Mouse (Mus musculus): ENCODE data around the gene Ahnak. TPM values are rescaled to one million over a fixed set of nuclear protein-coding genes. Genes with fewer than 3 reads are reported as not detected.
A peak's percentile ranks its signal among the peaks of the same experiment; 100 is the strongest.

The Ahnak gene
- polyA plus RNA-seq, 1 experiment from 2014 or later: 3.5 TPM

DNA sequence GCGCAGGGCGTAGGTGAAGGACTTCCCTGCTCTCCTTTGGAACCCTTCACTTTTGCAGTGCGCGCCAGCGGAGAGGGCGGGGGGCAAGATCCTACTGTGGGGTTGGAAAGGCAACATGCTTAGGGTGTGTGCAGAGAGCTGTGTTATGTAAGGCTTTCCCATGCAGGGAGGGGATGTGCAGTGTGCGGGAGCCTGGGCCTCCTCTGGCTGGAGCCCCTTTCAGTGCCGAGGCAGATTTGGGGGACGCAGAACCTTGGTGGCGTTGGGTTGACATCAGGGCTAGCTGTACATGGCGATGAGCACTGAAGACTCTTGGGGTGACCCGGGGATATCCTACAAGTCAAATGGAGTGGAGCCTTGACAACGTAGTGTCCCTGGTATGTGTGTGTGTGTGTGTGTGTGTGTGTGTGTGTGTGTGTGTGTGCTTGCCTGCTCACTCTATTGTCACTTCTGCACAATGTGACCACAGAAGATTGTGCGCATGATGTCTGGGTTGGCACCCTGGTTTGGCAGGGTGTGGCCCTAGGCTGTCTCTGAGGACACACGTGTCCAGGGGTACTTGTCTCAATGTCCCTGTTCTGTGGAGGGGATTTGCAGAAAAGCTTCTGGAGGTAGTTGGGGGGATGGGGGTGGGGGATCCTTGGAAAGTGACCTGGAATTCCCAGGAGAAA lies 1.5 kb downstream of the Ahnak start:
- Histone ChIP-seq H3K27ac (ENCODE audit: low read depth) (peak overlapping the region; percentile 64; the same call in 1 of the 2 replicates), H3K9me3 (ENCODE audit: low read length) (no peaks in the 10 kb centered on the region), H3K4me3 (ENCODE audit: low read depth, low read length) (peak overlapping the region; percentile 57), H3K27me3 (ENCODE audit: insufficient read depth, low read length) (peaks cover 16% of the 10 kb centered on the region), H3K4me1 (ENCODE audit: insufficient read depth) (peaks cover 33% of the 10 kb centered on the region), H3K9ac (replicated peaks) (peak overlapping the region; percentile 64; the same call in 1 of the 2 replicates), H3K36me3 (replicated peaks; ENCODE audit: insufficient read depth, low read length) (no peaks in the 10 kb centered on the region), H3K4me2 (ENCODE audit: low read depth, low read length) (peak overlapping the region; percentile 91)
- WGBS (ENCODE audit: insufficient replicate concordance): 33% methylated on average over 15 of the region's 15 CpGs
- ATAC-seq (0 out of 2 replicates have a peak, but pooled peaks have one; percentile 3), DNase-seq (no peak)
- TF ChIP-seq CTCF (IDR thresholded peaks at IDR 0.05; ENCODE audit: low read depth): no peak
- no peak for TF ChIP-seq EP300 (IDR thresholded peaks at IDR 0.05; ENCODE audit: low read depth)

DNA sequence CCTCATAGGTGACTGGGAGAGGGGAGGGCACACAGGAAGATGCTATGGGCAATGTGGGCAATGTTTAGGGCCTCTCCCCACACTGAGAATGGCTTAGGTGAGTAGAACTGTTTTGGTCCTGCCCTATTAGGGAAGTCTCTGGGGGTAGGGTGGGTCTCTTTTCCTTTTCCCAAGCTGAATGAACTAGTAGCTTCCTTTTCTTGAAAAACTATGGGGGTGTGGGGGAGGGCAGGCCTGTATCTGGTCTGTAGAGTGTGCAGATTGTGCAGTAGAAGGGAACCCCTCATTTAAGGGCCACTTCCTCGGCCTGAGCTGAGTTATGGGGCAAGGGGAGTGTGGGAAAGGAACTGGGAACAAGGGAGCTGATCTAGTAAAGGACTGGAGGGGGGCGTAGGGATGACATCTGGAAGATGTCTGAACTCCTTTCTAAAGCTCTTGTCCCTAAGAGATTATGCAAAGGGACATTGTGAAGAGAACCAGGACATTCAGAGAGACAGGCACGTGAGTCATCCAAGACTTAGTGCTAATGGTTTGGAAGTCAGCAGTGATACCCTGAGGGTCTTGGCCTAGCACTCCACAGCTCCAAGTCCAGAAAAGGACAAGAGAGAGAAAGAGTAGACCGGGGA lies 2.3 kb downstream of the Ahnak start:
- no peaks in the 10 kb centered on the region for H3K36me3 ChIP-seq (replicated peaks; ENCODE audit: insufficient read depth, low read length)
- no peak overlapping the region for H3K4me3 ChIP-seq (ENCODE audit: low read depth, low read length)
- no peaks in the 10 kb centered on the region for H3K9me3 ChIP-seq (ENCODE audit: low read length)
- H3K4me1 ChIP-seq (ENCODE audit: insufficient read depth): peaks cover 28% of the 10 kb centered on the region
- no peak overlapping the region for H3K9ac ChIP-seq (replicated peaks)
- H3K27me3 ChIP-seq (ENCODE audit: insufficient read depth, low read length): peaks cover 16% of the 10 kb centered on the region
- peak overlapping the region; percentile 91 for H3K4me2 ChIP-seq (ENCODE audit: low read depth, low read length)
- ATAC-seq (no peak), DNase-seq (no peak)
- TF ChIP-seq CTCF (IDR thresholded peaks at IDR 0.05; ENCODE audit: low read depth) (no peak), EP300 (IDR thresholded peaks at IDR 0.05; ENCODE audit: low read depth) (no peak)
- WGBS (ENCODE audit: insufficient replicate concordance): 61% methylated on average over 4 of the region's 4 CpGs
- peak overlapping the region; percentile 29; the same call in 1 of the 2 replicates for H3K27ac ChIP-seq (ENCODE audit: low read depth)

DNA sequence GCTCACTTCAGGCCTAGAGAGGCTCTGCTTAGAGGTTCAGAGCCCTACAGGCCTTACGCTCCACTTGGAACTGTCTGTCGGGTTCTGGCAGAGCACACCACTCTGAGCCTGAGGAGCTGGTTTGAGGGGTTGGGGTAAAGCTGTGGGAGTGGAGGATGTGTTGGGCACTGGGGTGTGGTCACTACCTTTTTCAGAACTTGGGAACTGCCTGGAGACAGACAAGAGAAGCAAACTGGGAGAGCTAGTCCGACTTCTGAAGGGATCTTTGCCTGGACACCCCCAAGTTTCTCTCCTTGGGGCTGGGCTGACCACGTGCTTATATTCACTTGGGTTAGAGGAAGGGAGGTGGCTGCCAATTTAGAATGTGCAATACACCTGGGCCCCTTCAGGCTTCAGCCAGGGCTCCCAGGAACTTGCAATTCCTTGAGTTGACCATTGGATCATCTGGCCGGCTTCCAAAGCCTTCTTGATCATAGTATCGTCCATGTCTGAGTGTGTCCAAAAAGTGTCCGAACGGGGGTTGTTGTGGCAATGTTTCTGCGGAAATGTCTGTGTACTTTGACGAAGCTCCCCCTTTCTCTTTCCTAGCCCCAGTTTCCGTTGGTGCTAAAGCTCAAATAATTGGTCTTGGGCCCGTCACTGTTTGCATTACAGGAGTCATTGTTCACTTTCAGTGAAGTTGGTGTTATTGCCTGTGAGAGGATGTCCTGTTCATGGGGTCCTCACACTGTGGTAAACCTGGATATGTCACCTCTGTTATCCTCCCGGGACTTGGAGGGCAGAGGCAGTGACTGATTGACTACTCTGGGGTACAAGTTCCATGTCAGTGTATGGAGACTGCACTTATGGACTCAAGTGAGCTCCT lies 3.0 kb downstream of the Ahnak start:
- Histone ChIP-seq H3K27me3 (ENCODE audit: insufficient read depth, low read length) (peaks cover 16% of the 10 kb centered on the region), H3K4me2 (ENCODE audit: low read depth, low read length) (peak overlapping the region; percentile 91; the same call in 1 of the 2 replicates), H3K9ac (replicated peaks) (no peak overlapping the region), H3K27ac (ENCODE audit: low read depth) (peak overlapping the region; percentile 7; the same call in 1 of the 2 replicates), H3K9me3 (ENCODE audit: low read length) (no peaks in the 10 kb centered on the region), H3K4me3 (ENCODE audit: low read depth, low read length) (no peak overlapping the region), H3K4me1 (ENCODE audit: insufficient read depth) (peaks cover 30% of the 10 kb centered on the region), H3K36me3 (replicated peaks; ENCODE audit: insufficient read depth, low read length) (no peaks in the 10 kb centered on the region)
- DNase-seq: no peak
- TF ChIP-seq CTCF (IDR thresholded peaks at IDR 0.05; ENCODE audit: low read depth) (no peak), EP300 (IDR thresholded peaks at IDR 0.05; ENCODE audit: low read depth) (no peak)
- 71% methylated on average over 13 of the region's 13 CpGs for WGBS (ENCODE audit: insufficient replicate concordance)
- ATAC-seq: no peak

DNA sequence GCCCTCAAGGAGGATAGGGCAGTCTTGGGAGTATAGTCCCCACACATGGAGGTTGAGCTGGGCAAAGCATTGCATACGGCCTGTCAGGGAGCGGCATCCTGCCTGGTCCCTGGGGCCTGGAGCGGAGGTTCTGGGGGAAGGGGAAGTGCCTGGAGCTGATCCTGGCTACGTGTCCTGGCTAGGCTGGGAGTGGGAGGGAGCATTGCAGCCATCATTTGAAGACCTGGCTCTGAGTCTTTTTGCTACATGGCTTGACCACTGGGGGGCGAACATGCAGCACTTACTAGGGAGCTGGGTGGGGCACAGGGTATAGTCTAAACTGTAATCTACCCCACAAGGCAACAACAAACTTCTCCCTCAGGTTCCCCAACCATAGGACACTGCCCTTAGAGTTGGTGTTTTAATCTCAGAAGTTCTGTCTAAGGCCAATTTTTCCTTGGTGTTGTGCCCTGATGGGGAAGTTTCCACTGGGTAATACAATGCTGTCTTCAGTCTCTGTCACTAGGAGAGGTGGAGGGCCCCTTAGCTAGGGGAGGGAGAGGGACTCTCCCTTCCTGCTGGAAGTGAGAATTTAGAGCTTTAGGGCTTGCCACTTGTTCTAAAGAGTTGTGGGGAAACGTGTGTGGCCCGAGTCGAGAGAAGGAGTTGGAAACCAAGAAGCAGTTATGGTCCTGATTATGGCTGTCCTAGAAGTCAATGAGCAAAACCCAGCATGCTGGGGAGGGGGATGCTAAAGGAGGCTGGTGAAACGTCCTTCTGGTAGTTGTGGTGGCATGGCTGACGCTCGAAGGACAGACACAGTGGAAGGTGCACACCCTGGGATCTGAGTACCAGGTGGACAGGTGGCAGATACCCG lies 3.9 kb downstream of the Ahnak start:
- peak overlapping the region; percentile 34; the same call in 1 of the 2 replicates for H3K4me2 ChIP-seq (ENCODE audit: low read depth, low read length)
- H3K9ac ChIP-seq (replicated peaks): no peak overlapping the region
- WGBS (ENCODE audit: insufficient replicate concordance): 35% methylated on average over 12 of the region's 12 CpGs
- DNase-seq: peak; percentile 84
- peak; percentile 52 for ATAC-seq
- peaks cover 16% of the 10 kb centered on the region for H3K27me3 ChIP-seq (ENCODE audit: insufficient read depth, low read length)
- H3K9me3 ChIP-seq (ENCODE audit: low read length): no peaks in the 10 kb centered on the region
- no peaks in the 10 kb centered on the region for H3K36me3 ChIP-seq (replicated peaks; ENCODE audit: insufficient read depth, low read length)
- TF ChIP-seq CTCF (IDR thresholded peaks at IDR 0.05; ENCODE audit: low read depth) (peak; percentile 88), EP300 (IDR thresholded peaks at IDR 0.05; ENCODE audit: low read depth) (0 out of 2 replicates have a peak, but pooled peaks have one; percentile 17)
- no peak overlapping the region for H3K27ac ChIP-seq (ENCODE audit: low read depth)
- peaks cover 35% of the 10 kb centered on the region for H3K4me1 ChIP-seq (ENCODE audit: insufficient read depth)
- H3K4me3 ChIP-seq (ENCODE audit: low read depth, low read length): no peak overlapping the region

DNA sequence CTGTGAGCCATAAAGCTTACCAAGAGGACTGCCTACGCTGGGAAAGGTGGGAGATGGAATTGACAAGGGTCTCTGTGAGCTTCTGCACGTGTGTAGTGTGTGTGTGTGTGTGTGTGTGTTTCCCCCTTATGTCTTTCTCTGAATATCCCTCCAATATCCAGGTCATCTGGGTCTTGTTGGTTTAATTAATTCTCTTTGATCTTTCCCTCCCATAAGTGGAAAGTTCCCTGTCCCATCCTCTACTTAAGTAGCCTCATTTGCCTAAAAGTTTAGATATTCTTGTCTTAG lies 4.5 kb downstream of the Ahnak start:
- DNase-seq (no peak), ATAC-seq (no peak)
- Histone ChIP-seq H3K27me3 (ENCODE audit: insufficient read depth, low read length) (peaks cover 13% of the 10 kb centered on the region), H3K27ac (ENCODE audit: low read depth) (no peak overlapping the region), H3K4me3 (ENCODE audit: low read depth, low read length) (no peak overlapping the region), H3K9ac (replicated peaks) (no peak overlapping the region), H3K4me1 (ENCODE audit: insufficient read depth) (peaks cover 35% of the 10 kb centered on the region), H3K36me3 (replicated peaks; ENCODE audit: insufficient read depth, low read length) (no peaks in the 10 kb centered on the region), H3K4me2 (ENCODE audit: low read depth, low read length) (no peak overlapping the region), H3K9me3 (ENCODE audit: low read length) (no peaks in the 10 kb centered on the region)
- TF ChIP-seq CTCF (IDR thresholded peaks at IDR 0.05; ENCODE audit: low read depth) (no peak), EP300 (IDR thresholded peaks at IDR 0.05; ENCODE audit: low read depth) (no peak)
- WGBS (ENCODE audit: insufficient replicate concordance): 35% methylated on average over 2 of the region's 2 CpGs
